15 mouse cellular contexts compared by ENCODE assay signal in genomic region chr10:84730078-84730477, GRCm38 (mm10). TPM values are rescaled to one million over a fixed set of nuclear protein-coding genes. Genes with fewer than 3 reads are reported as not detected.
DNase-seq lines count a peak whose midpoint lies in the region; ATAC-seq and TF ChIP-seq lines count a peak whose summit lies in the region.
"Had no signal": no experiment of that assay in that cellular context is flagged by ENCODE, and none has a peak within 500 bp of the region (broad histone marks: within the 10 kb centered on the region; RNA-seq: fewer than 3 reads in every experiment).

No protein-coding gene starts in this region.

- peaks cover 8% of the 10 kb centered on the region for H3K27me3 ChIP-seq in G1E (ENCODE audit: insufficient read depth, low read length)
- H3K27me3 ChIP-seq in small intestine, adult 2 months (ENCODE audit: control insufficient read depth, insufficient read depth, low read length) = no peaks in the 10 kb centered on the region

- TF ChIP-seq POLR2A in lung, adult 2 months (IDR thresholded peaks at IDR 0.05; ENCODE audit: borderline replicate concordance, extremely low read depth, low read depth, low read length) = no peak
- TF ChIP-seq POLR2A in small intestine, adult 2 months (IDR thresholded peaks at IDR 0.05; ENCODE audit: low read depth, low read length) = no peak

- no peak for ATAC-seq in G1E (ENCODE audit: extremely low read depth, insufficient number of reproducible peaks, low FRiP score, poor library complexity, severe bottlenecking)
- ATAC-seq: intestine, embryonic 16.5 days had no signal

- no peak overlapping the region for H3K4me3 ChIP-seq in gastrocnemius, adult 2 months
- no peak overlapping the region for H3K4me3 ChIP-seq in lung, adult 2 months (replicated peaks; ENCODE audit: extremely low read depth, low read depth, low read length)
- no peak overlapping the region for H3K4me3 ChIP-seq in G1E (ENCODE audit: low read depth, low read length)
- no peak overlapping the region for H3K4me3 ChIP-seq in small intestine, adult 2 months (ENCODE audit: low read depth, low read length)
- H3K4me3 ChIP-seq: erythroblast, embryonic 14.5 days had no signal

- WGBS in lung, adult 2 months = 81% methylated on average over 3 of the region's 3 CpGs
- WGBS in small intestine, adult 2 months = 81% methylated on average over 3 of the region's 3 CpGs

- no peak overlapping the region for H3K27ac ChIP-seq in gastrocnemius, adult 2 months
- H3K27ac ChIP-seq in small intestine, adult 2 months (ENCODE audit: insufficient read depth, low read depth, low read length) = no peak overlapping the region

- DNase-seq in gastrocnemius, adult 2 months = no peak
- no peak for DNase-seq in gastrocnemius, adult 8-10 months (ENCODE audit: low spot score in 2 of 2)
- no peak for DNase-seq in lung, adult 2 months
- no peak for DNase-seq in lung, postnatal 36 days
- DNase-seq in G1E (ENCODE audit: low spot score) = no peak
- no peak for DNase-seq in yolk sac, embryonic 10.5 days (ENCODE audit: low spot score)
- DNase-seq in right cerebral cortex, adult 18-20 months = no peak
- DNase-seq: cerebellum, adult 2 months had no signal

- no peaks in the 10 kb centered on the region for H3K4me1 ChIP-seq in lung, adult 2 months (ENCODE audit: control insufficient read depth, insufficient read depth, low read length)
- peaks cover 37% of the 10 kb centered on the region for H3K4me1 ChIP-seq in G1E (ENCODE audit: insufficient read depth, low read depth, low read length)
- H3K4me1 ChIP-seq in small intestine, adult 2 months (ENCODE audit: control insufficient read depth, insufficient read depth, insufficient read length, low read length) = no peaks in the 10 kb centered on the region

- peaks cover 31% of the 10 kb centered on the region for H3K36me3 ChIP-seq in G1E (replicated peaks)
- H3K36me3 ChIP-seq in small intestine, adult 2 months (ENCODE audit: control insufficient read depth, insufficient read depth, low read length) = peaks cover 5% of the 10 kb centered on the region; the same call in 1 of the 2 replicates

- TF ChIP-seq CTCF in gastrocnemius, adult 2 months (IDR thresholded peaks at IDR 0.05) = peak; percentile 45
- TF ChIP-seq CTCF in lung, adult 2 months (IDR thresholded peaks at IDR 0.05; ENCODE audit: insufficient read depth, low read length) = peak; percentile 26; the same call in 1 of the 2 replicates
- TF ChIP-seq CTCF in G1E (IDR thresholded peaks at IDR 0.05; ENCODE audit: low read depth, low read length) = peak; percentile 46; the same call in 1 of the 2 replicates
- peak; percentile 49; the same call in 1 of the 2 replicates for TF ChIP-seq CTCF in small intestine, adult 2 months (IDR thresholded peaks at IDR 0.05; ENCODE audit: extremely low read depth, insufficient read length, insufficient replicate concordance, low read depth, low read length)

- no peaks in the 10 kb centered on the region for H3K9me3 ChIP-seq in G1E (replicated peaks)

- intact Hi-C loops in gastrocnemius, adult 2 months (cut with DNase I) = no loop called here

RNA-seq across cellular contexts. Expression of gene Rfx4, which starts 25.8 kb away (rescaled TPM):
- total RNA-seq in gastrocnemius, adult 2 months (2021) = not detected
- not detected for total RNA-seq in gastrocnemius, adult 8-10 months (2022)
- polyA plus RNA-seq in lung, adult 2 months (2012; rRNA removed) = 0.05 and 0.13 TPM in 2 replicates
- not detected in 2 replicates for total RNA-seq in G1E (2014; fragmentation: Nextera tagmentation)
- total RNA-seq in G1E (2017) = not detected in 2 replicates
- not detected in 2 replicates for polyA plus RNA-seq in G1E (2012)
- polyA plus RNA-seq in small intestine, adult 2 months (2012; rRNA removed) = not detected in 2 replicates
- polyA plus RNA-seq: C2C12; erythroblast, embryonic 14.5 days; intestine, embryonic 16.5 days; large intestine, adult 2 months; liver, embryonic 16.5 days; stomach, embryonic 16.5 days had no signal
